Comparison of ENCODE assay signal across 24 mouse cellular contexts in genomic region chr9:91123208-91123607, GRCm38 (mm10).
A peak's percentile ranks its signal among the peaks of the same experiment; 100 is the strongest.
DNase-seq lines count a peak whose midpoint lies in the region; ATAC-seq and TF ChIP-seq lines count a peak whose summit lies in the region.
"Had no signal": no experiment of that assay in that cellular context is flagged by ENCODE, and none has a peak within 500 bp of the region (broad histone marks: within the 10 kb centered on the region; RNA-seq: fewer than 3 reads in every experiment).

No protein-coding gene starts in this region.

- 0 out of 2 replicates have a peak overlapping the region, but pooled peaks have one; percentile 8 for H3K4me3 ChIP-seq in layer of hippocampus, adult 2 months
- no peak overlapping the region for H3K4me3 ChIP-seq in midbrain, embryonic 15.5 days
- H3K4me3 ChIP-seq: embryonic facial prominence, embryonic 13.5 days; erythroblast, embryonic 14.5 days; heart, adult 2 months; hindbrain, embryonic 13.5 days; midbrain, embryonic 10.5 days had no signal

- H3K4me1 ChIP-seq in midbrain, embryonic 15.5 days = 0 out of 2 replicates have a peak, but pooled peaks cover 4% of the 10 kb centered on the region
- H3K4me1 ChIP-seq: embryonic facial prominence, embryonic 13.5 days; midbrain, embryonic 10.5 days had no signal

- no peak for DNase-seq in layer of hippocampus, adult 2 months (ENCODE audit: low spot score in 2 of 2)
- DNase-seq in layer of hippocampus, adult 11-12 months (ENCODE audit: low spot score) = no peak
- peak; percentile 40 to 64 for DNase-seq in cerebellum, adult 18-20 months
- DNase-seq in cerebellum, postnatal 14 days = peak; percentile 62 to 71
- no peak for DNase-seq in liver
- DNase-seq in gastrocnemius, postnatal 25 days = no peak
- DNase-seq: adrenal gland, adult 8-10 months; embryo, embryonic 11 days; gastrocnemius, postnatal 36 days; heart, adult 2 months; kidney, adult 18-20 months; liver, postnatal 0 days; right cerebral cortex, postnatal 25 days; spleen, adult 18-20 months had no signal

- no peak for TF ChIP-seq CTCF in layer of hippocampus, adult 2 months (conservative IDR thresholded peaks at IDR 0.05)

- H3K4me2 ChIP-seq in midbrain, embryonic 15.5 days = no peak overlapping the region
- H3K4me2 ChIP-seq: embryonic facial prominence, embryonic 13.5 days; hindbrain, embryonic 13.5 days; liver, embryonic 11.5 days had no signal

- peak overlapping the region; percentile 62; the same call in 1 of the 2 replicates for H3K27ac ChIP-seq in layer of hippocampus, adult 2 months
- H3K27ac ChIP-seq in midbrain, embryonic 15.5 days = no peak overlapping the region
- H3K27ac ChIP-seq: embryonic facial prominence, embryonic 13.5 days; heart, adult 2 months; hindbrain, embryonic 13.5 days; kidney, postnatal 0 days; midbrain, embryonic 10.5 days had no signal

- WGBS in midbrain, embryonic 15.5 days = 88% methylated on average over 7 of the region's 7 CpGs

- no peak overlapping the region for H3K9ac ChIP-seq in midbrain, embryonic 15.5 days
- H3K9ac ChIP-seq: embryonic facial prominence, embryonic 13.5 days; hindbrain, embryonic 13.5 days; liver, postnatal 0 days had no signal

- ATAC-seq in midbrain, embryonic 15.5 days (replicated peaks) = no peak
- ATAC-seq: activated CD4-positive, CD25-positive, alpha-beta regulatory T cell, adult 4 months; inflammation-experienced regulatory T-cells, adult 6 months; liver, postnatal 0 days; lung, postnatal 0 days had no signal

- H3K27me3 ChIP-seq in midbrain, embryonic 15.5 days (replicated peaks) = no peaks in the 10 kb centered on the region
- H3K27me3 ChIP-seq: embryonic facial prominence, embryonic 13.5 days; hindbrain, embryonic 13.5 days had no signal

- H3K9me3 ChIP-seq in midbrain, embryonic 15.5 days = no peaks in the 10 kb centered on the region
- H3K9me3 ChIP-seq: embryonic facial prominence, embryonic 13.5 days; hindbrain, embryonic 13.5 days; midbrain, embryonic 10.5 days had no signal

- H3K36me3 ChIP-seq in midbrain, embryonic 15.5 days (replicated peaks) = no peaks in the 10 kb centered on the region
- H3K36me3 ChIP-seq: embryonic facial prominence, embryonic 13.5 days; hindbrain, embryonic 13.5 days; midbrain, embryonic 10.5 days had no signal

Comparison
In these comparisons a context has a peak if more than half of its experiments do, and no peak if none do; other contexts are left out.
1. DNase-seq: peak in cerebellum, adult 18-20 months (2 of 2) and cerebellum, postnatal 14 days (2 of 2); none in layer of hippocampus, adult 2 months (0 of 2), layer of hippocampus, adult 11-12 months (single experiment), liver (single experiment) and gastrocnemius, postnatal 25 days (single experiment).